Mouse (Mus musculus) lung, embryonic 14.5 days (tissue): Measurements from ENCODE around the gene Tmsb10. TPM values are rescaled to one million over a fixed set of nuclear protein-coding genes. Genes with fewer than 3 reads are reported as not detected.
A peak's percentile ranks its signal among the peaks of the same experiment; 100 is the strongest.

Source experiments
- ATAC-seq: fragments of 200-750 bp; cut with Nextera tagmentation; 2 replicates; pipeline ENCODE4 v1.8.0; 2017; ENCODE audit warnings: mild to moderate bottlenecking, moderate TSS enrichment, moderate library complexity; ENCODE audit not compliant: insufficient read depth
- DNase-seq: peaks from one replicate; pipeline ENCODE4 v3.0.0-alpha.2; 2015
- H3K27ac ChIP-seq: fragments of 300-500 bp; sonication (generic); 2 replicates; pipeline ENCODE4 v1.5.1; 2014; ENCODE audit warnings: low read depth, mild to moderate bottlenecking, moderate library complexity
- H3K27me3 ChIP-seq: fragments of 300-500 bp; sonication (generic); 2 replicates; pipeline ENCODE4 v1.6.1; 2014; ENCODE audit warnings: low read length, control low read depth; ENCODE audit not compliant: insufficient read depth
- H3K36me3 ChIP-seq: fragments of 300-500 bp; sonication (generic); 2 replicates; pipeline ENCODE4 v1.6.1; 2014; ENCODE audit warnings: control low read depth; ENCODE audit not compliant: insufficient read depth
- H3K4me1 ChIP-seq: fragments of 300-500 bp; sonication (generic); 2 replicates; pipeline ENCODE4 v1.6.1; 2014; ENCODE audit warnings: antibody characterized with exemption, control low read depth; ENCODE audit not compliant: insufficient read depth
- H3K4me2 ChIP-seq: fragments of 300-500 bp; sonication (generic); 2 replicates; pipeline ENCODE4 v1.6.1; 2014; ENCODE audit warnings: mild to moderate bottlenecking
- H3K4me3 ChIP-seq: fragments of 300-500 bp; sonication (generic); 2 replicates; pipeline ENCODE4 v1.5.1; 2014; ENCODE audit warnings: low read depth, low read length
- H3K9ac ChIP-seq: fragments of 300-500 bp; sonication (generic); 2 replicates; pipeline ENCODE4 v1.6.1; 2014
- H3K9me3 ChIP-seq: fragments of 300-500 bp; sonication (generic); 2 replicates; pipeline ENCODE4 v1.6.1; 2016; ENCODE audit warnings: low read depth, low read length, control low read depth
- CTCF ChIP-seq: IDR thresholded peaks from 2 replicates; pipeline ENCODE4 v1.5.1; 2016; ENCODE audit warnings: antibody characterized with exemption, low read depth
- WGBS: fragments of 180-500 bp; shearing (Covaris S2); extraction: QIAGEN DNeasy Blood & Tissue Kit; methylation state at CpG from one replicate; pipeline ENCODE4 v1.1.7; 2014; 5-methylcytosine and 5-hydroxymethylcytosine counted together
- polyA plus RNA-seq: library from polyadenylated mRNA; unstranded; fragments of >200 nt; fragmentation: Nextera tagmentation; extraction: Ambion mirVana; gene quantifications from 2 replicates; pipeline ENCODE4 v1.2.1, GENCODE M21; 2014

Gene Tmsb10
- polyA plus RNA-seq, 1 experiment from 2014 or later = 3,115 TPM

DNA sequence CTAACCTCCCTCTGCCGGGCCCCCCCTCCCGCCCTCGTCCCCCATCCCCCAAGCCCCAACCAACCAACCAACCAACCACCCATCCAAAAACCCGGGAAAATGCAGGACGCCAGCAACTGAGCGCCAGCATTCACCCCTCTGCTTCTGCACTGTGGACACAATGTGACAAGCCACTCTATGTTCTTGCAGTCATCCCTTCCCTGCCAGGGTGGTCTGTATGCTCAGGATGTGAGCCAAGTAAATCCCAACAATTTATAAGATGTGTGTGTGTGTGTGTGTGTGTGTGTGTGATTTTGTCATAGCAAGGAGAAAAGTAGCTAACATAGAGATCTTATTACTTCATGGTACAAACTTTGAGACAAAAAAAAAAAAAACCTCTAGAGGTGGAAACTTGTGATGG, 6.7 kb upstream of the Tmsb10 start:
- no peak overlapping the region for H3K4me3 ChIP-seq
- no peaks in the 10 kb centered on the region for H3K27me3 ChIP-seq
- WGBS = 79% methylated on average over 6 of the region's 6 CpGs
- peak; percentile 65 for DNase-seq
- peak; percentile 47; the same call in 1 of the 2 replicates for ATAC-seq
- no peaks in the 10 kb centered on the region for H3K9me3 ChIP-seq
- no peak overlapping the region for H3K4me2 ChIP-seq
- no peak for TF ChIP-seq CTCF
- no peak overlapping the region for H3K27ac ChIP-seq
- peaks cover 5% of the 10 kb centered on the region; the same call in 1 of the 2 replicates for H3K4me1 ChIP-seq
- H3K36me3 ChIP-seq = no peaks in the 10 kb centered on the region
- no peak overlapping the region for H3K9ac ChIP-seq

DNA sequence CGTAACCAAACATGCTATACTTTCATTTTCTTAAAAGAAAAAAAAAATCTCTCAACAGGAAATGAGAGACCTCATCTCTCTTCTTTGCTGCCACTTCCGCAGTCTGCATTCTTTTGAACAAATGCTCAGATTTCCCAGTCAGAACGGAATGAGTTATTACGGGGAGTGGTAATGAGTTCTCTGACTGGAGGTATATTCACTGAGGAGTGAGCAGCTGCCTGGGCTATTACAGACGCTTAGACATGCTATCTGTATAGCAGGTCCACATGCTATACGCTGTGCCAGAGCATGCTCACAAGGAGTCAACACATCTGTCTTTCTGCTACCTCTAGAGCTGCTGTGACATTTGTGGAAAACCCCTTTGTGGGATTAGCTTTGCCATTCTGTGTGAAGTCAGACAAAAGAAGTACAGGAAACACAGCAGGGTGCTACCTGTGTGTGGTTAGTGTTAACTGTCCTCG, 3.8 kb upstream of the Tmsb10 start:
- peak; percentile 50 for DNase-seq
- H3K4me1 ChIP-seq = peaks cover 9% of the 10 kb centered on the region
- H3K4me2 ChIP-seq = peak overlapping the region; percentile 23; the same call in 1 of the 2 replicates
- 30% methylated on average over 7 of the region's 7 CpGs for WGBS
- no peak for TF ChIP-seq CTCF
- H3K9me3 ChIP-seq = no peaks in the 10 kb centered on the region
- H3K27me3 ChIP-seq = no peaks in the 10 kb centered on the region
- peak overlapping the region; percentile 30; the same call in 1 of the 2 replicates for H3K27ac ChIP-seq
- no peaks in the 10 kb centered on the region for H3K36me3 ChIP-seq
- no peak for ATAC-seq
- no peak overlapping the region for H3K4me3 ChIP-seq
- H3K9ac ChIP-seq = no peak overlapping the region

DNA sequence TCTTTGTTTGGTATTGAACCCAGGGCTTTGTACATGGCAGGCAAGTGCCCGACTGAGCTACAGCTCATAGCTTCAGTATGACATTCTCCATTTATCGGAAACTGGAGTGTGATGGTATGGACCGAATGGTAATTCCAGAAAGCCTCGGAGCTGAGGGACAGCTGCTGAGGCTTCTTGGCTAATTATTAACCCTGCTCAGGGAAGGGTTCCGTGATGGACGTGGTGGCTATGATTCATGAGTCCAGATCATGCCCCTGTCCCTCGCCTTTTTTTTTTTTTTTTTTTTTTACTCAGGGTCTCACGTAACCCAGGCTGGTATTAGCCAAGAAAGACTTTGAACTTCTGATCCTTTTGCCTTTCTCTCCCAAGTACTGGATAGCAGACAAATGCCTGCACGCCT, 3.1 kb upstream of the Tmsb10 start:
- 65% methylated on average over 9 of the region's 9 CpGs for WGBS

DNA sequence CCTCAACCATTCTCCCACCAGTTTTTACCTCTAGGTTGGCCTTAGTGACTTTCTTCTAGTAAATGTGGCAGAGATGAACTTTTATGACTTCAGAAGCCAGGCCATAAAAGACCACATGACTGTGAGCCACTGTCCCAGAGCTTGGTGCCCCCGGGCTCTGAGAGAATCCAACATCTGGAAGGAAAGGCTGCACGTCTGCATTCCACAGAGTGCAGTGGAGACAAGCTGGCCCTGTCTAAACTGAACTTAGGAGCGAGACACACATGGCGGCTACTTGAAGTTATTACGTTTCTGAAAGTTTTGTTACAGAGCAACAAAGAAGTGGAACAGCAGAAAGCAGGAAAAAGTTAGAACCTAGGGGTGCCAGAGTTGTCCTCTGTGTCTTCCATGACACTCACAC, 2.1 kb upstream of the Tmsb10 start:
- Histone ChIP-seq H3K9ac (no peak overlapping the region), H3K4me1 (peaks cover 16% of the 10 kb centered on the region), H3K36me3 (no peaks in the 10 kb centered on the region; the same call in 1 of the 2 replicates), H3K9me3 (no peaks in the 10 kb centered on the region), H3K4me3 (no peak overlapping the region), H3K4me2 (no peak overlapping the region), H3K27me3 (no peaks in the 10 kb centered on the region), H3K27ac (no peak overlapping the region)
- no peak for DNase-seq
- WGBS = 50% methylated on average over 5 of the region's 5 CpGs
- no peak for ATAC-seq
- no peak for TF ChIP-seq CTCF

More for the DNA sequence above, 3.1 kb upstream of the Tmsb10 start:
- Histone ChIP-seq H3K27me3 (no peaks in the 10 kb centered on the region), H3K9ac (no peak overlapping the region), H3K36me3 (no peaks in the 10 kb centered on the region), H3K4me2 (no peak overlapping the region), H3K9me3 (no peaks in the 10 kb centered on the region), H3K4me1 (peaks cover 9% of the 10 kb centered on the region), H3K27ac (no peak overlapping the region), H3K4me3 (no peak overlapping the region)
- TF ChIP-seq CTCF = no peak
- DNase-seq (no peak), ATAC-seq (no peak)

DNA sequence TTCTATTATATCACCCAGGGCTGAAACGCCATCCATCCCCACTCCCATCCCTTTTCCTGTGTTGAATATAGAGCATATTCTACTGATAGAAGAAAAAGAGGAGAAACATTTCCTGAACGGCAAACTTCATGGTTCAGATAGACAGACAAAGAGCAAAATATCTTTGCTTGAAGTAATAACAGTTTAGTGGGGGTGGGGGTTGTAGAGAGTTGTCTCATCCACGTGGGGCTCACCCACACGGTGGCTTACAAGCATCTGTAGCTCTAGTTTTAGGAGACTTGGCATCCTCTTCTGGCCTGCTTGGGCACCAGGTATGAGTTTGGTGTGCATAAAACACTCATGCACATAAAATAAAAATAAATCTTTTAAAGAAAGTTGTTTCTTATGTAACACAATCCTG, 627 bp upstream of the Tmsb10 start:
- no peaks in the 10 kb centered on the region for H3K9me3 ChIP-seq
- DNase-seq (no peak), ATAC-seq (no peak)
- peak overlapping the region; percentile 78; the same call in 1 of the 2 replicates for H3K27ac ChIP-seq
- H3K9ac ChIP-seq = peak overlapping the region; percentile 95
- H3K4me2 ChIP-seq = peak overlapping the region; percentile 88
- H3K36me3 ChIP-seq = no peaks in the 10 kb centered on the region; the same call in 1 of the 2 replicates
- H3K4me1 ChIP-seq = peaks cover 16% of the 10 kb centered on the region
- TF ChIP-seq CTCF = no peak
- no peaks in the 10 kb centered on the region for H3K27me3 ChIP-seq
- 14% methylated on average over 4 of the region's 4 CpGs for WGBS
- H3K4me3 ChIP-seq = peak overlapping the region; percentile 81

DNA sequence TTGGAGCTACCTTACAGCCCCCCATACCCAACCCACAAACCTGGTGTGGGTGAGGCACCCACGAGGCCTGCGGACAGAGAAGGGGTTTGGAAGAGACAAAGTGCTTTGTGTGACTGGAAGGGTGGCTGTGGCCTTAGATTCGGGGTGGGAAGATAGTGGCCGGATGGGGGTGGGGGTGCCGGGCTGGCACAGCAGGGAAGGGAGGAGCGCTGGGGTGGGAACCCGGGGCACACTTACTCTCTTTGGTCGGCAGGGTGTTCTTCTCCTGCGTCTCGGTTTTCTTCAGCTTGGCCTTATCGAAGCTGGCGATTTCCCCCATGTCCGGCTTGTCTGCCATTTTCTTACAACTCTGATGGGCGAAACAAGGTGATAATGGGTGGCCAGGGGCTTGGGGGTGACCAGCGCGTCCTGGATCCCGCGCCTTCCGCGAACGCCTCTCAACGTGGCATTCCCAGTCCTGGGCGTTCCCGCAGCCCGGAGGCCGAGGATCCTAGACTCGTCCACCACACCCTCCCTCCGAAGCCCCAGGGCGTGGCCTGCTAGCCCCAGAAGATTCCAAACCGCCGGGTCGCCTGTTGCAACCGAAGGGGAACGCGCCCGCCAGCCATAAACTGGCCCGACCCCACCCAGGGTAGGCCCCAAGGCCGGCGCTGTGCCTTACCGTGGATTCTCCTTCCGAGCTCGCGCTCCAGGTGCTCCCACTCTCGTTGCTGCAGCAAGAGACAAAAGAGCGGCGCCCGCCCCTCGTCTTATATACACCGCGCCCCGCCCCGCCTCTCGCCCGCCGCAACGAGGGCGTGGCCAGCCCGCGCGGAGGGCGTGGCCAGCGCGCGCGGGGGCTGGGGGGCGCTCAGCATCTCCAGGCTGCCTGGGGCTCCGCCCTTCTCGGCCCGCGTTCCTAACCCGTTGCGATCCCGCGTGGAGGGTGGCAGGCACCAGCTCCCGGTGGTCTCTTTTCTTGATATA, 589 bp downstream of the Tmsb10 start:
- H3K4me3 ChIP-seq = peak overlapping the region; percentile 81
- peak; percentile 84 for ATAC-seq
- WGBS = under 1% methylated on average over 74 of the region's 75 CpGs

DNA sequence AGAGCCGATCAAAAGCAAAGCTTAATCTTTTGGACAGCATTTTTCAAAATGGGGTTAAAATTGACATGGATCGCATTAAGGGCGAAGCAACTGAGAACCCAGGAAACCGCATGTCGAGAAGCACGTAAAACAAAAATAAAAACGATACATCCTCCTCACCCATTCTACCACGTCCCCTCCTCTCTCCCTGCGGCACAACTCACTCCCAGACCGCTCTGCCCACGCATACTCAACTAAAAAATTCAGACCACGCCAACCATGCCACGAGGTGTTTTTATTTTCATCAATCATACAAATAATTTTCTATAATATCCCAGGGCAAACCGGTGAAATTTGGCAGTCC, 1.5 kb downstream of the Tmsb10 start:
- Histone ChIP-seq H3K9me3 (no peaks in the 10 kb centered on the region), H3K9ac (peak overlapping the region; percentile 95), H3K4me1 (peaks cover 11% of the 10 kb centered on the region), H3K27me3 (no peaks in the 10 kb centered on the region), H3K36me3 (no peaks in the 10 kb centered on the region; the same call in 1 of the 2 replicates), H3K27ac (peak overlapping the region; percentile 79), H3K4me2 (peak overlapping the region; percentile 88), H3K4me3 (peak overlapping the region; percentile 81)
- no peak for TF ChIP-seq CTCF
- under 1% methylated on average over 14 of the region's 14 CpGs for whole genome bisulfite sequencing
- ATAC-seq (no peak), DNase-seq (no peak)

More for the DNA sequence above, 589 bp downstream of the Tmsb10 start:
- Histone ChIP-seq H3K9ac (peak overlapping the region; percentile 95), H3K27me3 (no peaks in the 10 kb centered on the region), H3K4me2 (peak overlapping the region; percentile 88), H3K4me1 (peaks cover 16% of the 10 kb centered on the region), H3K27ac (peak overlapping the region; percentile 93), H3K36me3 (no peaks in the 10 kb centered on the region; the same call in 1 of the 2 replicates), H3K9me3 (no peaks in the 10 kb centered on the region)
- no peak for TF ChIP-seq CTCF
- DNase-seq = peak; percentile 92
